Mouse (Mus musculus): ENCODE data around the gene Klhdc8a. TPM values are rescaled to one million over a fixed set of nuclear protein-coding genes. Genes with fewer than 3 reads are reported as not detected.
"Not testable (repeated sequence)": the region's sequence is repeated elsewhere in the genome, so short reads cannot be mapped to it uniquely, and the experiment has no call there.

Gene Klhdc8a
- polyA plus RNA-seq, 1 experiment from 2014 or later = 5.4 TPM

DNA sequence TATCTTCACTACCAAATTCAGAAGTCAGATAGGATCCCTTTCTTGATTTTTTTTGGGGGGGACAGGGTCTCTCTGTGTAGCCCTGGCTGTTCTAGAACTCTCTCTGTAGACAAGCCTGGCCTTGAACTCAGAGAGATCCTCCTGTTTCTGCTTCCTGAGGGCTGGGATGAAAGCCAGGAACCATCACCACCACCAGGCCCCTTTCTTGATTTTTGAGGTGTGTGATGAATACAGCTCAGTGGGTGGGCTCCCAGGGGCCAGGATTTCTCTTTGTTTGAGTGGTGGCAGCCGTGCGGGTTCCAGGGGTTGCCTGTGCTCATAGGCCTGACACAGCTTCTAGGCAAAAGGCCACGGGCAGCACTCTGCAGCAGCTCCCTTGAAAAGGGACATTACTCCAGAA, 27.2 kb upstream of the Klhdc8a start:
- H3K4me2 ChIP-seq (replicated peaks) = no peak overlapping the region
- no peak for ATAC-seq (ENCODE audit: low FRiP score, low read depth)
- no peaks in the 10 kb centered on the region for H3K36me3 ChIP-seq
- H3K9me3 ChIP-seq = no peaks in the 10 kb centered on the region
- peaks cover 13% of the 10 kb centered on the region; the same call in 1 of the 2 replicates for H3K4me1 ChIP-seq
- WGBS = 54% methylated on average over 3 of the region's 3 CpGs
- no peak overlapping the region for H3K4me3 ChIP-seq
- H3K27ac ChIP-seq (replicated peaks) = no peak overlapping the region
- H3K9ac ChIP-seq (replicated peaks) = no peak overlapping the region
- 0 out of 2 replicates have a peak, but pooled peaks cover 3% of the 10 kb centered on the region for H3K27me3 ChIP-seq

DNA sequence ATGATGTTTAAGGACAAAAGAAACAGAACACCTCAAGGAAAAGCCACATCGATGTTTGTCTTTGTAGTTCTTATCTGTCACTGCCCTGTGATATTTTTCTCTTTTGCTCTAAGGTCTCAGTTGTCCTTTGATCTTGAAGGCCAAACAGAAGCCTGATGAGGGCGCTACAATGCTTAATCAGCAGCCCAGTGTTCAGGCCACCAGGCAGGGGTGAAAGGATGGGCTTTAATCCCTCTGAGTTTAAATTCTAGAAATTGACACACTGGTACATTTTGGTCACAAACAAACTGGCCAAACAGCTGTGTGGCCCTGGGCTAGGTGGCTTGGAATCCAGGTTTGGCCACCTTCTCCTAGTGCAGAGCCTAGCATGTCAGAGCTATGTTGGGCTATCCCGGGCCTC, 21.7 kb upstream of the Klhdc8a start:
- H3K9me3 ChIP-seq = no peaks in the 10 kb centered on the region
- peaks cover 7% of the 10 kb centered on the region for H3K4me1 ChIP-seq
- no peaks in the 10 kb centered on the region for H3K36me3 ChIP-seq
- ATAC-seq (ENCODE audit: low FRiP score, low read depth) = no peak
- H3K27ac ChIP-seq (replicated peaks) = no peak overlapping the region
- H3K27me3 ChIP-seq = no peaks in the 10 kb centered on the region
- H3K4me3 ChIP-seq = no peak overlapping the region
- WGBS = 79% methylated on average over 3 of the region's 3 CpGs
- no peak overlapping the region for H3K9ac ChIP-seq (replicated peaks)
- H3K4me2 ChIP-seq (replicated peaks) = no peak overlapping the region

DNA sequence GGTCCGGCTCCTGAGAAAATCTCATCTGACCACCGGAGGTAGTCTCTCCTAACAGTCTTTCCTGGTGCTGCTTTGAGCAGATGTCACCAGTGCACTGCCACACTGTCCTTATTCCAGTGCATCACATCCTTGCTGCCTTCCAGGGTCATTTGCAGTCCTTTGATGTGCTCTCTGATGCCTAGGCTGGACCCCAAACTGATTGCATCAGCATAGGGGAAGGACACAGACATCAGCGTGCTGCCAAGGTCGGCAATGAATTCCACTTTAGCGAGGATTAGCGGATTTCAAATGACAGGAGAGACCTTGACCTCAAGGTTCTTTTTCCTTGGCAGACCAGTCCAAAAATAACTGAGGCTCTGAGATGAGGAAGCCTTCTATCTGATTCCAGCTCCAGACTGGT, 21.3 kb upstream of the Klhdc8a start:
- H3K9me3 ChIP-seq = no peaks in the 10 kb centered on the region
- H3K27ac ChIP-seq (replicated peaks) = no peak overlapping the region
- ATAC-seq (ENCODE audit: low FRiP score, low read depth) = no peak

DNA sequence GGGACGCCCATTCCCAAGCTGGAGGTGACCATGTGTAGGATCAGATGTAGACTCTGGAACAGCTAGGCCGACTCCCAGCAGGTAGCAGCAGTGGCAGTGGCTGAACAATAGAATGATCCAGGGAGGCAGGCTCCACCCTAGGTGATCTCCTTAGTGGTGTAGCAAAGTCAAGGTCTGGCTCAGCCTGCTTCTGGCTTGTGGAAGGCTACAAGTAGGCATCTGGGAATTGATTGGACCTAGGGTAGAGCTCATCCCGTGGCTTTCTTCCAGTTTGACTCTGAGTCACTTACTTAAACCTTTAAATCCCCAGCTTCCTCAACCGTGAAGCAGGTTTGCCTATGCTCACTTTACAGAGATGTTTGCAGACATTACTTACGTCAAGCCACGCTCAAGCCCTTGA, 17.8 kb upstream of the Klhdc8a start:
- not testable (repeated sequence) for H3K27ac ChIP-seq (replicated peaks); ATAC-seq (ENCODE audit: low FRiP score, low read depth); H3K36me3 ChIP-seq; H3K4me2 ChIP-seq (replicated peaks); H3K9ac ChIP-seq (replicated peaks); H3K27me3 ChIP-seq; H3K9me3 ChIP-seq; H3K4me3 ChIP-seq
- peaks cover 30% of the 10 kb centered on the region for H3K4me1 ChIP-seq
- 69% methylated on average over 6 of the region's 6 CpGs for WGBS

More for the DNA sequence above, 21.3 kb upstream of the Klhdc8a start:
- Histone ChIP-seq H3K4me3 (no peak overlapping the region), H3K27me3 (no peaks in the 10 kb centered on the region), H3K9ac (replicated peaks) (no peak overlapping the region), H3K4me1 (peaks cover 12% of the 10 kb centered on the region), H3K36me3 (no peaks in the 10 kb centered on the region), H3K4me2 (replicated peaks) (no peak overlapping the region)
- 74% methylated on average over 6 of the region's 6 CpGs for WGBS

DNA sequence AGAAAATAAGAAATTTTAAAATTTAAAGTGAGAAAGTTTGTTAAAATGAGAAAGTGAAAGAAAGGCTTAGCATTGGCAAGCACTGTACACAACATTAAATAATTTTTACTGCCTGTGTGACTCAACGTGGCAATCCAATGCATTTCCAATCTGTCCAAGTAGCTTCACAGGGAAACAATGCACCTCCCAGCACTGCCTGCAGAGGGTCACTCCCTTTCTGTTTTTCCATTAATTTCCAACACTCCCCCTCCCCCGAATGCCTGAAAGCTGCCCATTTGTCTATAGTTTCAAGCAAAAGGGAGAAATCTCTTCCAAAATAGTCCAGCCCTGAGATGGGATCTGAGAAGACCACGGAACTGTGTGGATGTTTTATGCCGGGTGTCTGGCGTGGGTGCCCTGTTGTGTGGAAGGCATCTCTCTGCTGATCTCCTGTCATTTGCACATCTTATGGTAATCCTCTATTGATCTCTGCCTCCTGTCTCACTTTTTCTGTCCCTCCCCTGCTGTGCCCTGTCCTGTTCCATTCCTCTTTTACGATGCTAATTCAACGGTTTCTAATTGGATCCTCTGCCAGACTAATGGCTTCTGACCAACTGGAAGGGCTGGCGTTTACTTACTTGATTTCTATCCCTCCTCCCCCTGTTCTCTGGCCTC, 16.8 kb upstream of the Klhdc8a start:
- no peaks in the 10 kb centered on the region for H3K9me3 ChIP-seq
- no peak overlapping the region for H3K4me3 ChIP-seq
- H3K4me2 ChIP-seq (replicated peaks) = peak overlapping the region; percentile 27
- H3K36me3 ChIP-seq = no peaks in the 10 kb centered on the region
- peak overlapping the region; percentile 80 for H3K27ac ChIP-seq (replicated peaks)
- H3K4me1 ChIP-seq = peaks cover 33% of the 10 kb centered on the region
- WGBS = 9% methylated on average over 8 of the region's 8 CpGs
- peaks cover 16% of the 10 kb centered on the region for H3K27me3 ChIP-seq
- H3K9ac ChIP-seq (replicated peaks) = 0 out of 2 replicates have a peak overlapping the region, but pooled peaks have one; percentile 4
- peak; percentile 57 for ATAC-seq (ENCODE audit: low FRiP score, low read depth)

DNA sequence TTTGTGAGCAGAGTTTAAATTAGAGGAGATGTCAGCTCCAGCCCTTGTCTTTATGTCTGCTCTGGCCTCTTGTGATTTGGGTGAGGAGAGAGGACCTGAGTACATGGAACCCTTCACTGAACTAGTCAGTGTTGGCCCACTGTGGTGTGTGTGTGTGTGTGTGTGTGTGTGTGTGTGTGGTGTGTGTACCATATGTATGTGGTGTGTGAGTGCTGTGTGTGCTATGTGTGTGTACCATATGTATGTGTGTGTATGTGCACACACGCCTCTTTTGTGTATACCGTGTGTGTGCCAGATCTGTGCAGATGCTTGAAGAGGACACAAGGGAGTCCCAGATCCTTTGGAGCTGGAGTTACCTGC, 16.3 kb upstream of the Klhdc8a start:
- peak overlapping the region; percentile 80 for H3K27ac ChIP-seq (replicated peaks)
- H3K9me3 ChIP-seq = no peaks in the 10 kb centered on the region
- peaks cover 16% of the 10 kb centered on the region for H3K27me3 ChIP-seq
- H3K4me1 ChIP-seq = peaks cover 36% of the 10 kb centered on the region
- no peak overlapping the region for H3K4me3 ChIP-seq
- WGBS = 87% methylated on average over 2 of the region's 2 CpGs
- no peak overlapping the region for H3K9ac ChIP-seq (replicated peaks)
- no peaks in the 10 kb centered on the region for H3K36me3 ChIP-seq
- ATAC-seq (ENCODE audit: low FRiP score, low read depth) = no peak; the same call in none of the 2 replicates
- H3K4me2 ChIP-seq (replicated peaks) = no peak overlapping the region

DNA sequence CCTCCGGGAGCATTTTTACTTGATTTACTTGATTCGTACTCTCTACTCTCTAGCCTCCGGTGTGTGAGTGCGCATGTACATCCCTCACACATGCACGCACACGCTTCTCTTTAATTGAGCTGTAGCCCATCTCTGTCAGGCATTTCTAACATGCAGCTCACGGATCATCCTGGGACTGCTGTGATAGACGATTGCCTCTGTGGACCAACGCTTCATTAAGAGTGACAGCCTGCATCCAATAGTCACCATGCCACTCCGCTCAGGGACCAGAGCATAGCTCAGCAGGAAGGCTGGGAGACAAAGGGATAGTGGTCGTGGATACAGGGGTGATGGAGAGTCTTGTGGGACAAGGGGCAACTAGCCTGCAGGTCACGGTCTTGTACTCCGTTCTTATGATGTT, 15.4 kb upstream of the Klhdc8a start:
- Histone ChIP-seq H3K9me3 (no peaks in the 10 kb centered on the region), H3K9ac (replicated peaks) (no peak overlapping the region), H3K4me3 (no peak overlapping the region), H3K4me2 (replicated peaks) (no peak overlapping the region), H3K36me3 (no peaks in the 10 kb centered on the region), H3K27me3 (peaks cover 19% of the 10 kb centered on the region), H3K4me1 (peaks cover 45% of the 10 kb centered on the region), H3K27ac (replicated peaks) (peak overlapping the region; percentile 80)
- WGBS = 43% methylated on average over 13 of the region's 13 CpGs
- ATAC-seq (ENCODE audit: low FRiP score, low read depth) = peak; percentile 41

DNA sequence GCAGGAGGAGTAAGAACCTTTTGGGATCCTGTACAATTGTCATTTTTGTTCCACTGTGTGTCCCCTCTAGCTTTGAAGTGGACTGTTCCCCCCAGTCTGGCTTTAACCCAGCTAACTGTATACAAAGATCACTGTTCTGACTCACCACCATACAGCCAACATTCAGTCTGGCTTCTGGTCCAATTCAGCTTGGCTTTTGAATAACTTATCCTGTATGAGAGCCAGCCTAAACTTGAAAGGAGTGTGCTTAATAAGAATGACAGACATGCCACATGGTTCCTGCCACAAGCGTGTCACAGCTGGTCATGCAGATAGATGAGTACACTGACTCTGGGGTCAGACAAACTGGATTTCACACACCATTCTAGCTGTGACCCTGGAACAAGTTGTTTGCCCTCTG, 11.7 kb upstream of the Klhdc8a start:
- Histone ChIP-seq H3K9me3 (no peaks in the 10 kb centered on the region), H3K27ac (replicated peaks) (no peak overlapping the region), H3K27me3 (peaks cover 28% of the 10 kb centered on the region), H3K4me2 (replicated peaks) (no peak overlapping the region), H3K4me3 (no peak overlapping the region), H3K36me3 (no peaks in the 10 kb centered on the region), H3K9ac (replicated peaks) (no peak overlapping the region), H3K4me1 (peaks cover 74% of the 10 kb centered on the region)
- ATAC-seq (ENCODE audit: low FRiP score, low read depth) = no peak
- WGBS = 79% methylated on average over 1 of the region's 1 CpGs

DNA sequence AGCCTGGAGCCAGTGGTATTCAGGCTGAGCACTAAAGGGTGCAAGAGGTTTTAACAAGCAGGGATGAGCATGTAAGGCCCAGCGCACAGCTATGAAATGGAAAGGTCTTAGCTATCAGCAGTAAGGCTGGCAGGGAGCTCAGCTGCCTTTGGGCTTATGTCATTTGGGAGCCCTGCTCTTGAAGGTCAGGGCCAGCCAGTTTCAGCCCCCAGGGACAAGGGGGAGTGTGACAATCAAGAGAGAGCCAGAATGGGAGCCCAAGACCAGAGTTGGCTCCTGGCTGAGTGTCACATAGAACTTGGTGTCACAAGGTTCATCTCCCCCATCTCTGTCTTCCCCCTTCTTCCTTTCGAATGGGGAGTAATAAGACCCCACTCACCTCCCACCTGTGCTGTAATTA, 11.0 kb upstream of the Klhdc8a start:
- Histone ChIP-seq H3K9me3 (no peaks in the 10 kb centered on the region), H3K4me1 (peaks cover 74% of the 10 kb centered on the region), H3K36me3 (no peaks in the 10 kb centered on the region), H3K4me3 (no peak overlapping the region), H3K27me3 (peaks cover 28% of the 10 kb centered on the region), H3K9ac (replicated peaks) (no peak overlapping the region), H3K27ac (replicated peaks) (peak overlapping the region; percentile 54; the same call in 1 of the 2 replicates), H3K4me2 (replicated peaks) (no peak overlapping the region)
- WGBS = 76% methylated on average over 2 of the region's 2 CpGs
- no peak for ATAC-seq (ENCODE audit: low FRiP score, low read depth)

DNA sequence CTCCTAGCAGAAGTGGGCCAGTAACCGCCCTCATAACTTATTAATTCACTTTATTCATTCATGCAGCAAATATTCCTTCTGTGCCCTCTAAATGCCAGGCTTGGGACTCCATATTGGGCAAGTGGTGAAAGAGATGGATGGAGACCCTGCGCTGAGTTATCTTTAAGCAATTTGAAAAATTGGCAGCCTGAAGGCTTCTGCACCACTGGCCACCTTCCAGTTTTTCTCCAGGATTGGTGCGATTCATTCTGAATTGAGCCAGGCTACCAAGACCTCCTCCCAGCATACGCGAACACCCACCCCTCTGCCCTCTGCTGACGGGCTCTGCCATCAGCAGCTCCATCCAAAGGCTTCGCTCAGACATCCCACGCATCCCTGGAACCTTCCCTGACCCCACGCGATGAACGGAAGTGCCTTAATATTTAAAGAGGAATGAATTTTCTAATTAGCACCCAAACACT, 10.4 kb upstream of the Klhdc8a start:
- ATAC-seq (ENCODE audit: low FRiP score, low read depth) = no peak
- WGBS = 7% methylated on average over 11 of the region's 11 CpGs
- no peak overlapping the region for H3K4me3 ChIP-seq
- H3K36me3 ChIP-seq = no peaks in the 10 kb centered on the region
- peaks cover 26% of the 10 kb centered on the region for H3K27me3 ChIP-seq
- peak overlapping the region; percentile 54 for H3K27ac ChIP-seq (replicated peaks)
- no peaks in the 10 kb centered on the region for H3K9me3 ChIP-seq
- no peak overlapping the region; the same call in 1 of the 2 replicates for H3K4me2 ChIP-seq (replicated peaks)
- H3K4me1 ChIP-seq = peaks cover 75% of the 10 kb centered on the region
- no peak overlapping the region for H3K9ac ChIP-seq (replicated peaks)

DNA sequence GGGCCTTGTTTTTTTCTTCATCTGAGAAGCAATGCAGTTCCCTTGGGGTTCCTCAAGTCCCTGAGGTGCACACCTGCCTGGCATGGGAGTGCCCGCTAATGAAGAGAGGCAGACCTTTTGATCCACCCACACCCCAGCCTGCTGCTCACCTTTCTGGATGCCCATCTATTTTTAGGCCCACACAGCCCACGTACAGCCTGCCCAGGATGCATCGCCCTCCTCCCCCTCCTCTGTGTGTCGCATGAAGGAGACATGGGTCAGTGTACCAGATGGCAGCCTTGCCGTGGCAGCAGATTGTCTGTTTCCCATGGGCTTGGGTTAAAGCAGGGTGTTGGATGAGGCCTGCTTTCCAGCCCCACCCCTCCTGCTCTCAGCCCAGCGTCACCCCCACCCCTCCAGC, 8.5 kb upstream of the Klhdc8a start:
- Histone ChIP-seq H3K36me3 (no peaks in the 10 kb centered on the region), H3K9me3 (no peaks in the 10 kb centered on the region), H3K4me3 (no peak overlapping the region), H3K27me3 (peaks cover 27% of the 10 kb centered on the region), H3K27ac (replicated peaks) (no peak overlapping the region; the same call in 1 of the 2 replicates), H3K4me2 (replicated peaks) (no peak overlapping the region), H3K4me1 (peaks cover 67% of the 10 kb centered on the region), H3K9ac (replicated peaks) (no peak overlapping the region)
- 0 out of 2 replicates have a peak, but pooled peaks have one; percentile 14 for ATAC-seq (ENCODE audit: low FRiP score, low read depth)
- WGBS = 69% methylated on average over 6 of the region's 6 CpGs

DNA sequence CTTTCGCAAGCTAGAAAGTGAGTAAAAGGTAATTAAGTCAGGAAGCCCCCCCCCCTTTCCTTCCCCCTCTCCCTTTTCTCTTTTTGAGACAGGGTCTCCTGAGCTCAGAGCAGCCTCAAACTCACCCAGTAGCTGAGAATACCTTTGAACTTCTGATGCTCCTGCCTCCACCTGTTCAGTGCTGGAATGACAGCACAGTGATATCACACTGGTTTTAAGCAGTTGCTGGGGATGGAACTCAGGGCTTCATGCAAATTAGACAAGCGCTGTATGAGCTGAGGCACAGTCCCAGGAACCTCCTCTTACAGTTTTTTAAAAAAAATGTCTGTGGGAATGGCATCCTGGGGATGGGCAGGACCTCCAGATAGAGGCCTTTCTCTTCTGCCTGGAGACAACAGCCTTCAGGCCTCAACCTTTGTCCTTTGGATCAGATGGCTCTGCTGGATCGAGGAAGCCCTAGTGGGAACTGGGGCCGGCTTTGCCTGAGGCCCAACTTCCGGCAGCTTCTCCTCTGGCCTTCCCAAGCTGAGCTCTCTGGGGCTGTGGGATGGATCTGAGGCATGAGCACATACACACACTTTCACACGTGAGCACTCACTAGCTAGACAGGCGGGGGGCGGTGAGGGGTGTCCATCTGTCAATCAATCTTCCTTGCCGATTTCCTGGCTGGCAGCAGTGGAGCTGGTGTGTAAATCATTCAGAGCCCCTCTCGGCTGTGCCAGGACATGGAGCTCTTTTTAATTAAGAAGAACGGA, 7.3 kb upstream of the Klhdc8a start:
- Histone ChIP-seq H3K27me3 (peaks cover 28% of the 10 kb centered on the region), H3K4me3 (no peak overlapping the region), H3K27ac (replicated peaks) (peak overlapping the region; percentile 64), H3K9ac (replicated peaks) (no peak overlapping the region), H3K4me1 (peaks cover 67% of the 10 kb centered on the region), H3K9me3 (no peaks in the 10 kb centered on the region), H3K36me3 (no peaks in the 10 kb centered on the region), H3K4me2 (replicated peaks) (0 out of 2 replicates have a peak overlapping the region, but pooled peaks have one; percentile 2)
- WGBS = 32% methylated on average over 11 of the region's 11 CpGs
- ATAC-seq (ENCODE audit: low FRiP score, low read depth) = peak; percentile 35; the same call in 1 of the 2 replicates
